Mouse (Mus musculus): ENCODE results near the gene Hist1h2bg.
A peak's percentile ranks its signal among the peaks of the same experiment; 100 is the strongest.

Hist1h2bg gene

GRCm38 (mm10) chr13:23571022-23571503 lies at the start of gene Hist1h2bg, which contains the start of gene Hist1h2ae:
Gene Hist1h2bg (plus strand): TSS chr13:23571396.
Gene Hist1h2ae (minus strand): TSS chr13:23571220.
- peak; percentile 60 for DNase-seq

DNA sequence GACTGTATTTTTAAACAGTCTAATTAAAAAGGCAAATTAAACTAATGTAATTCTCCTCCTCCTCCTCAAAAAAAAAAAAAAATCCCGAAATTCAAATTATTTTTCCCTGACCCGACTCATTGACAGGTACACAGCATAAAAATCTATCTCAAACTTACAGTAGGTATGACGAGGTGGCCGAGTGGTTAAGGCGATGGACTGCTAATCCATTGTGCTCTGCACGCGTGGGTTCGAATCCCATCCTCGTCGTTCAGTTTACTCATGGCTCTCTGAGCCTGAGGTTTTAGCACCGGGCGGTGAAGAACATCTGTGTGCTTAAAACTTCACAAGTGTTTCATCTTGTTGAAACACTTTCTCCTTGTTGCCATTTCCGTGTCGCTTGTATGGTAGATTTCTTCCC lies 49.5 kb upstream of the Hist1h2bg start:
- peak; percentile 73 for DNase-seq

GRCm38 (mm10) chr13:23523976-23524375 lies 47.2 kb upstream of the Hist1h2bg start:
- DNase-seq, result no peak

DNA sequence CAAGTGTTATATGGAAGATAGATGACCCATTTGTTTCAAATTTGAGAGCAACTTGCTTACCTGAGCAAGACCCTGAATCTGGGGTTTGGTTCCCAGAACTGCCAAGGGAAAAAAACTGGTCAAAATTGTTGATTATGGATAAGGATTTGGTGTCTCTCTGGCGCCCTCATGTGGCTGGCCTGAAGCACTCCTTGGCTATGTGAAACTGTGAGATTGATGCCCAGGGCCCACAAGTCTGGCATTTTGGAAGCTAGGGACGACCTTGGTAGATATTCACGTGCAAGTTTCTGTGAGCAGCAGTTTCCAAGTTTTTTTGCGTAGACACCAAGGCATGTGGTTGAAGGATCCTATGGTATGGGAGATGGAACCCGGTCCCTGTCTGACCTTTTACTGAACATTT lies 46.5 kb upstream of the Hist1h2bg start:
- peak; percentile 64 for DNase-seq

- DNase-seq, result no peak
Measured at GRCm38 (mm10) chr13:23525901-23526300, 45.3 kb upstream of the Hist1h2bg start.

DNA sequence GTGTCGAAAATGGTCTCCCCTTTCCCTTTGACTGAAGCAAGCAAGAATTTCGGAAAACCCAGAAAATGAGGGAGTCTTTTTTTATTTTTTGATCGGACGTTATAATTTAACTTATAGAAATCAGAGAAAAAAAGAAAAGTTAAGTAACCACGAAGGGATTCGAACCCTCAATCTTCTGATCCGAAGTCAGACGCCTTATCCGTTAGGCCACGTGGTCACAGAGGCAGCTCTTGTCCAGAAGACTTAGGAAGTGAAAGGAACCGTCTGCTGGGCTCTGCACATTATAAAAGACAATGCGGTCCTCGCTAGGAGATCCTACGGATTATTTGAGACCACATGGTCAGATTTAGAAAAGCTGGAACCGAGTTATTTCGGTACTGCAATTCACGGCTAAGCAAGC lies 44.9 kb upstream of the Hist1h2bg start:
- peak; percentile 84 for DNase-seq

GRCm38 (mm10) chr13:23529005-23529404 lies 42.2 kb upstream of the Hist1h2bg start:
- no peak for DNase-seq

GRCm38 (mm10) chr13:23529480-23530165 lies 41.6 kb upstream of the Hist1h2bg start:
- DNase-seq, result no peak

DNA sequence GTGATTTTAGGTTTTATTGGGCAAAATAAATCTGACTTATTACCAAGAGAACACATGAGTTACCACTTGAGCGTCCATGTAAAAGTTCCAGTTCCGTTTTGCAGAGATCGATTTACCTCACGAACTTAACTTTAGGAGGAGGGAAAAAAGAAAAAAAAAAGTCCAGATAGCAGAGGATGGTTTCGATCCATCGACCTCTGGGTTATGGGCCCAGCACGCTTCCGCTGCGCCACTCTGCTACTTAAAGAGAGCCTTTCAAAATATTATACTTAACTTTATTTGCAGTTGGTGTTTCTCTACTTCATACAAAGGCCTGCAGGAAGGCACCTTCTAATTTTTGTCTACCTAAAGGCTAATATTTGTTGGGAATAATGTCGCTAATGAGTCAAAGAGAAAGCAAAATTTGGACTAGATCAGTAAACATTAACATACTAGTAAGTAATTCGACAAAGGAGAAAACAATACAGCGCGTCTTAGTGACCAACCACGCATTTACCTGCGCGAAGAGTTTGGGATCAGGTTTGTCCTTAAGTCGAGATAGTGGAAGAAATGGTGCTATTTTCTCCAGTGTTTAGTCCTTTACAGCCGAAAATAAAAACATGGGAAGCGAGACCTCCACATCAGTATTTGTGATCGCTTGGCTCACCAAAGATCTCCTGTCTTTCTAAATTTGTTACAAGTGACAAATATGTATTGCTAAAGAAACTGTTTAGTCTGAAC lies 40.9 kb upstream of the Hist1h2bg start:
- DNase-seq, result peak; percentile 55

DNA sequence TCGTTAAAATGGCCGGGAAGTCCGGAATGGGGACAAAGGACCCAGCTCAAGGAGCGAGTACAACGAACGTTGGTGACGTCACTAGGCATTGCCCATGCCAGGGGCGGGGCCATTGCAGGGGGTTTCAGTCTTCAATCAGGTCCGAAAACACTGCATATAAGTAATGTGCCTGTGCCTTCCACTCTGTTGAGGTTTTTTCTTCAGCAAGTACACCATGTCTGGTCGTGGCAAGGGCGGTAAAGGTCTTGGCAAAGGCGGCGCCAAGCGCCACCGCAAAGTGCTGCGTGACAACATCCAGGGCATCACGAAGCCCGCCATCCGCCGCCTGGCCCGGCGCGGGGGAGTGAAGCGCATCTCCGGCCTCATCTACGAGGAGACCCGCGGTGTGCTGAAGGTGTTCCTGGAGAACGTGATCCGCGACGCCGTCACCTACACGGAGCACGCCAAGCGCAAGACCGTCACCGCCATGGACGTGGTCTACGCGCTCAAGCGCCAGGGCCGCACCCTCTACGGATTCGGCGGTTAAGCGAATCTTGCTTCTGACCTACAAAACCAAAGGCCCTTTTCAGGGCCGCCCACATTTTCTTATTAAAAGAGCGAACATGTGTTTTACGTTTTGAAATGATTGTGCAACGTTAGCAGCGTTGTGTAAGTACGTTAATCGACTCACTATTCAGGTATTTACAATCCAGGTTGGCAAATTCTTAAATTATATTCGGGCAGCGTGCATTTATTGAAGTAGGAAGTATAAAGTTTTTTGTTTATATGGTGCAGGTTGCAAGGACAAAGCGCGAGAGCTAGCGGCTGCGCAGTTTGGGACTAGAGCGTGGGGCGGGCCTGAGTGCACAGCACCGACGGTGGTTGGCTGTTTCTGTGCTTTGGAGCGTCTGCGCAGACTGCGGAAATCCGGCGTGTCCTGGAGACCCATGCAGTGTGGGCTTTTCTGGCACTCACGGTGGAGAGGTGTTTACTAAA lies 40.0 kb upstream of the Hist1h2bg start, which contains the start of gene Hist1h4h:
Hist1h4h (plus strand) TSS at position 150 of the 975 bp plus-strand sequence.
- DNase-seq, result peak; percentile 98

GRCm38 (mm10) chr13:23532262-23533075 lies 38.7 kb upstream of the Hist1h2bg start:
- no peak for DNase-seq

DNA sequence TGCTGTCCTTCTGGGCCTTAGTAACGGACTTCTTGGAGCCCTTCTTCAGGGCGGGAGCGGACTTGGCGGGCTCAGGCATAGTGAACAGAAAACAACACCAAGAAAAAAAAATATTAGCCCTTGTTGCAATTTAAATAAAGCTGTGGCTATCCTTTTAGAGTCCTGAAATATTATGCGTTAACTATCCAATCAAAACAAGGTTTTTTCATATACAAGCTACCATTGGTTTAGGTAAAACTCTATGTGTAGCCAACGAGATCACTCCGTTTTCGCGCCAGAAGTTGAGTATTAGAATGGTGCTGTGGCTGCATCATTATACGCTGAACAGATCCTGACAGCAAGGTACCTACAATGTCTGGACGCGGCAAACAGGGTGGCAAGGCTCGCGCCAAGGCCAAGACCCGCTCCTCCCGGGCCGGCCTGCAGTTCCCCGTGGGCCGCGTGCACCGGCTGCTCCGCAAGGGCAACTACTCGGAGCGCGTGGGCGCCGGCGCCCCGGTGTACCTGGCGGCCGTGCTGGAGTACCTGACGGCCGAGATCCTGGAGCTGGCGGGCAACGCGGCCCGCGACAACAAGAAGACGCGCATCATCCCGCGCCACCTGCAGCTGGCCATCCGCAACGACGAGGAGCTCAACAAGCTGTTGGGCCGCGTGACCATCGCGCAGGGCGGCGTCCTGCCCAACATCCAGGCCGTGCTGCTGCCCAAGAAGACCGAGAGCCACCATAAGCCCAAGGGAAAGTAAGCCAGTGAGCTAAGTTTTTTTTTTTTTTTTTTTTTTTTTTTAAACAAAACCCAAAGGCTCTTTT lies 37.4 kb upstream of the Hist1h2bg start, which contains the start of gene Hist1h2af:
Hist1h2af (plus strand) TSS at position 347 of the 808 bp plus-strand sequence.
- DNase-seq, result peak; percentile 76

GRCm38 (mm10) chr13:23534368-23535131 lies 36.6 kb upstream of the Hist1h2bg start:
- no peak for DNase-seq

DNA sequence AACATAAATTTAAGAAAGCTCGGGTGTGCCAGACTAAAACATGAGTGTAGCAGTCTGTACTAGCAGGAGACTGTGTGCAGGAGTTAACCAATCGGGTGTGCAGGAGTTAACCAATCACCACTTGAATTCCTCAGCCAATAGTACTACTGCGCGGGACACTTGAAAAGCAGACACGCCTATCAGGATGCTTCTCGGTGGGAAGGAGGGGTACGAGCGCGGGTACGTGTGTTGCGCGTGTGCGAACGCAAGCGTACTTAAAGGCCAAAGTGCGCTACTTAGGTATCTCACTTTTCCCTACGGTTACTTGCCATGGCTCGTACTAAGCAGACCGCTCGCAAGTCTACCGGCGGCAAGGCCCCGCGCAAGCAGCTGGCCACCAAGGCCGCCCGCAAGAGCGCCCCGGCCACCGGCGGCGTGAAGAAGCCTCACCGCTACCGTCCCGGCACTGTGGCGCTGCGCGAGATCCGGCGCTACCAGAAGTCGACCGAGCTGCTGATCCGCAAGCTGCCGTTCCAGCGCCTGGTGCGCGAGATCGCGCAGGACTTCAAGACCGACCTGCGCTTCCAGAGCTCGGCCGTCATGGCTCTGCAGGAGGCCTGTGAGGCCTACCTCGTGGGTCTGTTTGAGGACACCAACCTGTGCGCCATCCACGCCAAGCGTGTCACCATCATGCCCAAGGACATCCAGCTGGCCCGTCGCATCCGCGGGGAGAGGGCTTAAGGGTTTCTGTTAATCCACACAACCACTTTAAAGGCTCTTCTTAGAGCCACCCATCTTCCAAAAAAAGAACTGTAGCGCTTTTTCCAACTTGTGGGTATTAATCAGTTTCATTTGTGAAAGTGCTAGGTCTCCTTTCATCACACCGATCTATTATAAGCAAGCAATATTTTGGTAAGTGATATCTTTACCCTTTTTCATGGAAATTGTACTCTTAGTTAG lies 35.8 kb upstream of the Hist1h2bg start, which contains the start of gene Hist1h3g:
Hist1h3g (plus strand) TSS at position 286 of the 939 bp plus-strand sequence.
- peak; percentile 84 for DNase-seq

DNA sequence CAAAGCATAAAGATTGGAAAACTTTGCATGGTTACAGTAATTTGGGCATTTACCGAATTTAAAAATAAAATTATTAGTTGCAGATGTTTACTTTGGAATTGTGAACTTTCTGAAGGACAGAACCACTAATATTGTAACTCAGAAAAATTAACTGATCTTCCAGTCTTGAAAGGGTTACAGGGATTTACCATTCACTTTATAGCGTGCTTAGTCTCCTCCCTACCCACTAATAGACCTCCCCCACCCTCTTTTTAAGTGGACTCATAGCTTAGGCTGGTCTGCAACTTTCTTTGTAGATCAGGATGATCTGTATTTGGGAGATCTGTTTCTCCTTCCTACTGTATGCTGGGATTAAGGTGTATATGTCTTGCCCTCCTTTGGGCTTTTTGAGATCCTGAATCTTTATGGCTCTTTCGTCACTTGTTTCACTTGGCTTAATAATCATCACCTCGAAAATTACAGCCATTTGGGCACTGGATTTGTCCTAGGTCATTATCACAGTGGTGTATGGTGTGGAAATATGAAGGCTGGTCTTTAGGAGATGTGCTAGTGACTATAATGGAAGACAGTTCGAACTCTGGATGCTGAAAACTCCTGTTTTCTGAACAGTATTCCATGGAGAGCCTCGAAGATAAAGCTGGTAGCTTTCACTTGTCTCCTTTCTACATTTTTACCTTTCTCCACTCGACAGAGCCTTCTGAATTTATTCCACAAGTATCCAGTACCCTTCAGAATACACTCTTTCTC lies 34.9 kb upstream of the Hist1h2bg start:
- no peak for DNase-seq

GRCm38 (mm10) chr13:23537006-23537710 lies 34.0 kb upstream of the Hist1h2bg start:
- DNase-seq, result no peak

GRCm38 (mm10) chr13:23538249-23538648 lies 32.9 kb upstream of the Hist1h2bg start:
- DNase-seq, result no peak

Data from cerebellum, adult 11-12 months (tissue).